Mouse (Mus musculus) kidney, adult 11 months (tissue): ENCODE data around the gene Inpp4b.
"Not testable (repeated sequence)": the region's sequence is repeated elsewhere in the genome, so short reads cannot be mapped to it uniquely, and the experiment has no call there.

Experiments used
- DNase-seq: peaks from one replicate; pipeline ENCODE4 v3.0.0; 2022

The Inpp4b gene

GRCm38 (mm10) chr8:81782781-81783180, 440.4 kb downstream of the Inpp4b start:
- no peak for DNase-seq

- no peak for DNase-seq
Observed at GRCm38 (mm10) chr8:81784775-81785174, 442.4 kb downstream of the Inpp4b start.

- no peak for DNase-seq
Observed at GRCm38 (mm10) chr8:81788498-81788897, 446.1 kb downstream of the Inpp4b start.

GRCm38 (mm10) chr8:81792649-81793048, 450.3 kb downstream of the Inpp4b start:
- DNase-seq: no peak

GRCm38 (mm10) chr8:81798501-81798900, 456.1 kb downstream of the Inpp4b start:
- no peak for DNase-seq

GRCm38 (mm10) chr8:81800792-81801191, 458.4 kb downstream of the Inpp4b start:
- DNase-seq: no peak

GRCm38 (mm10) chr8:81806797-81807196, 464.4 kb downstream of the Inpp4b start:
- peak; percentile 37 for DNase-seq

- peak; percentile 7 for DNase-seq
Observed at GRCm38 (mm10) chr8:81807578-81807977, 465.2 kb downstream of the Inpp4b start.

- peak; percentile 6 for DNase-seq
Observed at GRCm38 (mm10) chr8:81808406-81808805, 466.1 kb downstream of the Inpp4b start.

GRCm38 (mm10) chr8:81809414-81809813, 467.1 kb downstream of the Inpp4b start:
- DNase-seq: not testable (repeated sequence)

GRCm38 (mm10) chr8:81812051-81812751, 469.8 kb downstream of the Inpp4b start:
- DNase-seq: peak; percentile 15

- DNase-seq: no peak
Observed at GRCm38 (mm10) chr8:81814742-81815141, 472.4 kb downstream of the Inpp4b start.

- no peak for DNase-seq
Observed at GRCm38 (mm10) chr8:81815551-81815950, 473.2 kb downstream of the Inpp4b start.

- DNase-seq: no peak
Observed at GRCm38 (mm10) chr8:81823121-81823520, 480.8 kb downstream of the Inpp4b start.

- no peak for DNase-seq
Observed at GRCm38 (mm10) chr8:81824975-81825374, 482.6 kb downstream of the Inpp4b start.

GRCm38 (mm10) chr8:81826406-81826805, 484.1 kb downstream of the Inpp4b start:
- DNase-seq: no peak

- DNase-seq: no peak
Observed at GRCm38 (mm10) chr8:81827306-81827913, 485.1 kb downstream of the Inpp4b start.

GRCm38 (mm10) chr8:81831430-81831829, 489.1 kb downstream of the Inpp4b start:
- DNase-seq: no peak

- no peak for DNase-seq
Observed at GRCm38 (mm10) chr8:81833852-81834251, 491.5 kb downstream of the Inpp4b start.

GRCm38 (mm10) chr8:81840512-81840911, 498.2 kb downstream of the Inpp4b start:
- DNase-seq: no peak

- no peak for DNase-seq
Observed at GRCm38 (mm10) chr8:81844104-81844982, 502.0 kb downstream of the Inpp4b start.

GRCm38 (mm10) chr8:81847929-81848328, 505.6 kb downstream of the Inpp4b start:
- no peak for DNase-seq

- peak; percentile 3 for DNase-seq
Observed at GRCm38 (mm10) chr8:81849976-81850375, 507.6 kb downstream of the Inpp4b start.

- DNase-seq: no peak
Observed at GRCm38 (mm10) chr8:81853184-81853583, 510.8 kb downstream of the Inpp4b start.
